Mouse (Mus musculus) megakaryocyte-erythroid progenitor cell, adult 5-6 weeks (primary cell): ENCODE measurements around the gene Scarf1. TPM values are rescaled to one million over a fixed set of nuclear protein-coding genes. Genes with fewer than 3 reads are reported as not detected.
"Not testable (repeated sequence)": the region's sequence is repeated elsewhere in the genome, so short reads cannot be mapped to it uniquely, and the experiment has no call there.

Experiments
- ATAC-seq: replicated peaks from 2 replicates; pipeline ENCODE4 v1.8.0; 2016; ENCODE audit warnings: mild to moderate bottlenecking, inconsistent platforms; ENCODE audit not compliant: severe bottlenecking, poor library complexity, low FRiP score, low TSS enrichment
- total RNA-seq, 2 experiments: library from RNA; stranded (forward) in 1 of 2; stranded (reverse) in 1 of 2; fragments of 200-1000, 215-1000 nt in 1 of 2; fragments of >200 nt in 1 of 2; fragmentation: Nextera tagmentation in 1 of 2; gene quantifications; 2 replicates each; pipeline ENCODE4 v1.2.3; 2014 to 2017

Scarf1 gene
- total RNA-seq, 2 experiments from 2014 or later: not detected

DNA sequence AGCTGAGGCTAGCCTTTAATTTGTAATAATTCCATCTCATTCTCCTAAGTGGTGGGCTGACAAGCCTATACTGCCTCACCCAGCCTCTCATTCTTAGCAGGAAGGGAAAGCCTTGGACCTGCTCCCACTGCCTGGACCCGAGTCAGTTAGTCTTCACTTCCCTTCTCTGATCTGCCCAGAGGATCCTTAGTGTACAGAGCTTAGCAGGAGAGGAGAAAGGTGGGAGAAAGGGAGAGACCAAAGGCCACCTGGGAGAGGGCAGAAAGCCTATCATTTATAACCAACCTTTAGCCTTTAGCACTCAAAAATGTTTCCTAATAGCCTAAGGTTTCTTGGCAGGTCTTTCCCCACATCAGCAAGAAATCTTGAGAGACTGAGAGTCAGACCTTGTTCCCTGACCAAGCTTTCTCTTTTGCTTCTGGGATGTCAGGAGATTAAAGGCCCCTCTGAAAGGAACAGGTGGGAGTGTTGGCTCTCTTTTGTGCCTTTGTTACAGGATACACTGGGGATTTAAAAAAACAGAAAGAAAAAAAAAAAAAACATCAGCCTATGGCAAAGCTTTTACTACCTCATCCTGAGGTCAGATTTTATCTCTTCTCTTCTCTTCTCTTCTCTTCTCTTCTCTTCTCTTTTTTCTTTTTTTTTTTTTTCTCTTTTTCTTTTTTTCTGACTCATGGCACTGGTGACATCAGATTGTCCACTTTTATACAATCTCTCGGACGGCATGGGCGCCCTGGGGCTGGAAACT, 21.1 kb downstream of the Scarf1 start:
- no peak for ATAC-seq

GRCm38 (mm10) chr11:75535106-75535795, 21.9 kb downstream of the Scarf1 start:
- no peak for ATAC-seq

DNA sequence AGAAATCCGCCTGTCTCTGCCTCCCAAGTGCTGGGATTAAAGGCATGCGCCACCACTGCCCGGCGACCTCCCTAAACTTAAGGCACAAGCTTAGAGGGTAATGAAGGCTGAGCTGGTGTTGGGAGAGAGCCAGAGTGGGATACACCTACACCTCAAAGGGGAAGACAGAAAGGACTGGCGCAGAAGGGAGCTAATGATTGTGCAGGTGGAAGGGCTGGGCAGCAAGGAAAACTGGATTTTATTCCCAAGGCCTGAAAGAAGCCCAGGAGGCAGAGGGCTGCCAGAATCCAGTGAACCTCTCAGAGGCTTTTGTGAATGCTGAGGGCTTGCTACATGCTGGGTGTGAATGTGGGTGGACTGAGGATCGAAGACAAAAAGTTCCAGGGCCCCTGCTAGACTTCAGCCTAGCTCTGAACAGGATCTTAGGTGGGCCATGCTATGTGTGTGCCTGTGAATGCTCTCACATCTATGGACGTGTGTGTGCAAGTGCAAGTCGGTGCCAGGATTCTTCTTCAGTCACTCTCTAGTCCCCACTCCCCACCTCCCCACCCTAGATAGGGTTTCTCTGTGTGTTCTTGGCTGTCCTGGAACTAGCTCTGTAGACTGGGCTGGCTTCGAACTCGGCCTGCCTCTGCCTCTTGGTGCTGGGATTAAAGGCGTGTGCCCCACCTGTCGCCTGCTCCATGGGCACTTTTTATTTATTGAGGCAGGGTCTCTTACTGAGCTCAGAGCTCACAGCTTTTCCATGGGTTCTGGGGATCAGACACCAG, 23.1 kb downstream of the Scarf1 start:
- ATAC-seq: no peak

DNA sequence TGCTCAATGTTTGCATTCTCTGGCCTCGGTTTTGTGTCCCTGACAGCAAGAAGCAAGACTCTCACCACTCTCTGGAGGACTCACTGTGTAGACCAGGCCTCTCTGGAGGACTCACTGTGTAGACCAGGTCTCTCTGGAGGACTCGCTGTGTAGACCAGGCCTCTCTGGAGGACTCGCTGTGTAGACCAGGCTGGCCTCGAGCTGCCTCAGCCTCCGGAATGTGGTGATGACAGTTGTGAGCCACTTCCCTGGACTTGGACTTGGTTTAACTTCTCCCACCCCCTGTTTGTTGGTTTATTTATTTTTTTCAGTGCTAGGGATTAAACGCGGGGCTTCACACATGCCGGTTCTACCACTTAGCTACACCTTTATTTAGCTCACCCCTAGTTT, 23.7 kb downstream of the Scarf1 start:
- ATAC-seq: no peak

- ATAC-seq: no peak
Observed at GRCm38 (mm10) chr11:75537491-75538183, 24.3 kb downstream of the Scarf1 start.

GRCm38 (mm10) chr11:75538184-75538969, 25.0 kb downstream of the Scarf1 start:
- 0 out of 2 replicates have a peak, but pooled peaks have one; percentile 5 for ATAC-seq

GRCm38 (mm10) chr11:75538970-75539299, 25.6 kb downstream of the Scarf1 start:
- peak; percentile 66 for ATAC-seq

GRCm38 (mm10) chr11:75540209-75540608, 26.9 kb downstream of the Scarf1 start:
- no peak for ATAC-seq

DNA sequence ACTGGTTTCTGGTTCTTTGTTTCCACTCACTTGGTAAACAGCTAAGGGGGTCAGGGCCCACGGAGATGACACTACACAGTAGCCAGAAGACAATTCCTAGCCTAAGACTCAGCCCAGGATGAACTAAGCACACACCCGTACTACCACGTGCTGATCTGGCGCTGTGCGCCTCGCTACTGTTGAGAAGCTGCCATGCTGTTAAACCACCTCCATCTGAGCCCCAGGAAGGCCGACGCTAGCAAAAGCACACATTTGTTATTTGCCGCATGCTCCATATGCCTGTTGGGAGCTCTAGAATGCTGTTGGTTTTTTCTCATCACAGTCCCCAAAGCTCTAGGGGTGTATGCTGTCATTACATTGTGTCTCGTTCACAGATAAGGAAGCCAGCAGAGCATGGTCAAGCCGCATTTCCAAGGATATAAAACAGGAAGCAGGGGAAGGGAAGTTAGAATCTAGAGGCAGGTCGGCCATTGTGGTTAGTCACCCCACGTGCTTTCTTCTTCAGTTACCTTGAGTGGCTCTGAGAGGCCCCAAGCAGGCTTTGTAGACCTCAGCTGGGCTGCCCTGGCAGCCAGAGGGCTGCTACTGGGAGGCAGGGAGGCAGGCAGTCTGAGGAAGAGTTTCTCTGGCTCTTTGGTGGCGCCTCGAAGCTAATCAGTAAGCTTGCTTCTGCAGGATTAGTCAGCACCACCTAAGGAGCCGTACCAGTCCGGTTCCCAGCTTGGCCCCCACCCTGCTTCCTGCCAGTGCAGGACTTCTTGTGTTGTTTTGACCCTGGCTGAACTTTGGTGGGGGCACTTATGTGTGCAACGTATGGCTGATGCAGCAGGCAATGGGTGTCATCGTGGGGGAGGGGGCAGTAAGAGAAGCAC, 27.6 kb downstream of the Scarf1 start:
- ATAC-seq: 0 out of 2 replicates have a peak, but pooled peaks have one; percentile 13

GRCm38 (mm10) chr11:75544713-75545112, 31.4 kb downstream of the Scarf1 start:
- no peak for ATAC-seq

DNA sequence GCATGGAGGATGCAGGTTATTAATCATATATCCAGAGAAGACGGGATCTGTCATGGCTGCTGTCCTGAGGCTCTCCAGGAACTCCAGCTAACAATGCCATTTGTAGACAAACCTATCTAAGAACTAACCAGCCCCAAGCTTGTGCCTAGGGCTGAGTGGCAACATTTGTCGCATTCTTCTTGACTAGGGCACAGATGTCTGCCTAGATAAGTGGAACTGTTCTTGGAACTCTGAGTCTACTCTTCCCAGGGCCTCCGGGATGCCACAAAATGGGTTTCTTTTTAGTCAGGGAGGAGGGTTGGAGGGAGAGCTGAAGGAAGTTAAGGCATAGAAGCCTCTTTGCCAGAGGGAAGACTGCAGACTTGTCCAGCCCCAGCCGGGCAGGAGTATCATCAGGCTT, 32.7 kb downstream of the Scarf1 start:
- ATAC-seq: no peak

GRCm38 (mm10) chr11:75549658-75550111, 36.3 kb downstream of the Scarf1 start:
- no peak for ATAC-seq

DNA sequence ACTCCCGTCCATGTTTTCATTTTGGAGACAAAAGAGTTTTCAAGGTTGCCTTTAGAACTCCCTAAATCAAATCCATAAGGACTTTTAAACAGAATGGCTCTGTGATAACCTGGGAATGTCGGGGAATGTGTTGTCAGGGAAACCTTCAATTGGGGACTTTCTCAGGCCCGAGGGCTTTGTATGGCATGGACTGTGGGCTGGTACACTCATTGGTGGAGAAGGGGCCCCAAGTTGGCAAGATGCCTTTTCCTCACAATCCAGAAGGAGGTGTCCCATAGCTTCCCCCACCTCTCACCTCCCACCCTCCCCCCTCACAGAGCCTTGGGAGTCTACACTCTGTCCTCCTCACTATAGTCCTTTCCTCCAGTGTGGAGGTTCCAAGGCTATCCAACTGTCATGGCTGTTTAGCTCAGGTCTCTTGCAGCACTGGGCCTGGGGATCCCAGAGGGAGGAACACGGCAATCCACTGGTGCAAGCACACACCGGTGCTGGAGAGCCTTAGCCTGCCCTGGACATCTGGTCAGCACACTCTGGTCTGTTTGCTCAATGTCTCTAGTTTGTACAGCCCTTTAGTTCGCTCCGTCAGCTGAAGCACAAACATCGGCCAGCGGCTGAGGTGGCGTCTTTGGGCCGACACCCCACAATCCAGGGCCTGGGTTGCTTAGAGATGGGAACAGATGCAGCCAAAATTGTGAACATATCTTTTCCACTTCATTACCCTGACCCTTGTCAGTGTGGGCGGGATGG, 37.0 kb downstream of the Scarf1 start:
- ATAC-seq: no peak

DNA sequence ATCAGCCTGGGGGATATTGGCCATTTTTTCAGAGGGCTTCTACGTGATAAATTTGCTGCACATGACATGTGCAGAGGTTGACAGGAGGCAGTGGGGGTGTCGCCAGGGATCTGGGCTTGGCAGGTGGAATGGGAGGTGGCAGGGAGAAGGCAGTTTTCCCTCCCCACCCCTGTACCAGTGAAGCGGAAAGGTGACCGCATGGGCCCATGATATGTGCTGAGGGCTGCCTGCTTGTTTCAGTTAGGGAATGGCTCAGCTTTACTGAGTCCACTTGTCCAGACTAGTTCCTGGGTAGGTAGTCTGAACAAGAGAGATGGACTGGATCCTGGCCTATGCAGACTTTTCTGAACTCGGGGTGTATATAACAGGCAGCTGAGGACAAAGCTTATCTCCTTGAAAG, 38.0 kb downstream of the Scarf1 start:
- no peak for ATAC-seq

- ATAC-seq: no peak
Observed at GRCm38 (mm10) chr11:75551961-75552441, 38.7 kb downstream of the Scarf1 start.

GRCm38 (mm10) chr11:75552906-75553482, 39.7 kb downstream of the Scarf1 start:
- no peak for ATAC-seq

DNA sequence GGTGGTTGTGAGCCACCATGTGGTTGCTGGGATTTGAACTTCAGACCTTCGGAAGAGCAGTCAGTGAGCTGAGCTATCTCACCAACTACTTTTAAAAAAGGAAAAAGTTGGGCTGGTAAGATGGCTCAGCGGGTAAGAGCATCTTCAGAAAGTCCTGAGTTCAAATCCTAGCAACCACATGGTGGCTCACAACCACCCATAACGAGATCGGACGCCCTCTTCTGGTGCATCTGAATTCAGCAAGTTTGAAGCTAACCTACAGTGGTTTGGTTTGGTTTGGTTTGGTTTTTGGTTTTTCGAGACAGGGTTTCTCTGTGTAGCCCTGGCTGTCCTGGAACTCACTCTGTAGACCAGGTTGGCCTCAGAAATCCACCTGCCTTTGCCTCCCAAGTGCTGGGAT, 42.7 kb downstream of the Scarf1 start:
- ATAC-seq: not testable (repeated sequence)
